Mouse (Mus musculus): Measurements from ENCODE around the gene Mrln. TPM values are rescaled to one million over a fixed set of nuclear protein-coding genes. Genes with fewer than 3 reads are reported as not detected.
A peak's percentile ranks its signal among the peaks of the same experiment; 100 is the strongest.

The Mrln gene
- 23.9 and 30.1 TPM in 2 replicates for polyA plus RNA-seq (2015; fragmentation: Nextera tagmentation; extraction: Ambion mirVana)

GRCm38 (mm10) chr10:70204505-70205399 lies at the start of gene Mrln:
Gene Mrln (plus strand): TSS chr10:70204664.
- no peaks in the 10 kb centered on the region for H3K27me3 ChIP-seq
- H3K4me2 ChIP-seq (replicated peaks): 0 out of 2 replicates have a peak within 1 kb of the TSS, but pooled peaks have one; percentile 17
- 42% methylated on average over 17 of the region's 17 CpGs for WGBS
- H3K4me1 ChIP-seq: 0 out of 2 replicates have a peak, but pooled peaks cover 7% of the 10 kb centered on the region
- peak; percentile 16; the same call in 1 of the 2 replicates for ATAC-seq (ENCODE audit: insufficient number of reproducible peaks, low FRiP score, low TSS enrichment, low read depth)
- no peaks in the 10 kb centered on the region for H3K9me3 ChIP-seq (replicated peaks)
- H3K9ac ChIP-seq: no peak within 1 kb of the TSS
- H3K27ac ChIP-seq (replicated peaks): peak within 1 kb of the TSS; percentile 71
- H3K36me3 ChIP-seq: no peaks in the 10 kb centered on the region
- H3K4me3 ChIP-seq (replicated peaks): 0 out of 2 replicates have a peak within 1 kb of the TSS, but pooled peaks have one; percentile 4

GRCm38 (mm10) chr10:70156431-70157165 lies 47.9 kb upstream of the Mrln start:
- Histone ChIP-seq H3K27me3 (no peaks in the 10 kb centered on the region), H3K36me3 (peaks cover 29% of the 10 kb centered on the region), H3K9ac (no peak overlapping the region), H3K4me1 (peaks cover 11% of the 10 kb centered on the region), H3K27ac (replicated peaks) (no peak overlapping the region), H3K4me2 (replicated peaks) (no peak overlapping the region), H3K9me3 (replicated peaks) (no peaks in the 10 kb centered on the region), H3K4me3 (replicated peaks) (no peak overlapping the region)
- WGBS: 75% methylated on average over 3 of the region's 3 CpGs
- no peak for ATAC-seq (ENCODE audit: insufficient number of reproducible peaks, low FRiP score, low TSS enrichment, low read depth)

- Histone ChIP-seq H3K4me3 (replicated peaks) (no peak overlapping the region), H3K36me3 (peaks cover 25% of the 10 kb centered on the region), H3K27ac (replicated peaks) (no peak overlapping the region), H3K4me1 (peaks cover 8% of the 10 kb centered on the region), H3K4me2 (replicated peaks) (no peak overlapping the region), H3K9ac (no peak overlapping the region), H3K27me3 (no peaks in the 10 kb centered on the region), H3K9me3 (replicated peaks) (no peaks in the 10 kb centered on the region)
- ATAC-seq (ENCODE audit: insufficient number of reproducible peaks, low FRiP score, low TSS enrichment, low read depth): no peak
- 74% methylated on average over 12 of the region's 12 CpGs for WGBS
Measured at GRCm38 (mm10) chr10:70159651-70160320, 44.7 kb upstream of the Mrln start.

- Histone ChIP-seq H3K4me2 (replicated peaks) (no peak overlapping the region), H3K27ac (replicated peaks) (no peak overlapping the region), H3K9ac (no peak overlapping the region), H3K9me3 (replicated peaks) (no peaks in the 10 kb centered on the region), H3K36me3 (peaks cover 16% of the 10 kb centered on the region; the same call in 1 of the 2 replicates), H3K27me3 (no peaks in the 10 kb centered on the region), H3K4me3 (replicated peaks) (no peak overlapping the region), H3K4me1 (peaks cover 11% of the 10 kb centered on the region)
- ATAC-seq (ENCODE audit: insufficient number of reproducible peaks, low FRiP score, low TSS enrichment, low read depth): no peak
- WGBS: 89% methylated on average over 12 of the region's 12 CpGs
Measured at GRCm38 (mm10) chr10:70160811-70161210, 43.7 kb upstream of the Mrln start.

- Histone ChIP-seq H3K9ac (no peak overlapping the region), H3K4me2 (replicated peaks) (no peak overlapping the region), H3K4me3 (replicated peaks) (no peak overlapping the region), H3K36me3 (peaks cover 9% of the 10 kb centered on the region; the same call in 1 of the 2 replicates), H3K27me3 (no peaks in the 10 kb centered on the region), H3K9me3 (replicated peaks) (no peaks in the 10 kb centered on the region), H3K4me1 (peaks cover 11% of the 10 kb centered on the region), H3K27ac (replicated peaks) (no peak overlapping the region)
- 78% methylated on average over 14 of the region's 14 CpGs for WGBS
- no peak for ATAC-seq (ENCODE audit: insufficient number of reproducible peaks, low FRiP score, low TSS enrichment, low read depth)
Measured at GRCm38 (mm10) chr10:70161504-70161903, 43.0 kb upstream of the Mrln start.

- Histone ChIP-seq H3K4me1 (peaks cover 17% of the 10 kb centered on the region), H3K4me3 (replicated peaks) (no peak overlapping the region), H3K4me2 (replicated peaks) (no peak overlapping the region), H3K9me3 (replicated peaks) (no peaks in the 10 kb centered on the region), H3K36me3 (peaks cover 8% of the 10 kb centered on the region; the same call in 1 of the 2 replicates), H3K9ac (no peak overlapping the region), H3K27ac (replicated peaks) (no peak overlapping the region), H3K27me3 (no peaks in the 10 kb centered on the region)
- WGBS: 16% methylated on average over 5 of the region's 5 CpGs
- ATAC-seq (ENCODE audit: insufficient number of reproducible peaks, low FRiP score, low TSS enrichment, low read depth): no peak
Measured at GRCm38 (mm10) chr10:70163681-70164080, 40.8 kb upstream of the Mrln start.

GRCm38 (mm10) chr10:70165877-70166276 lies 38.6 kb upstream of the Mrln start:
- no peak for ATAC-seq (ENCODE audit: insufficient number of reproducible peaks, low FRiP score, low TSS enrichment, low read depth)
- Histone ChIP-seq H3K36me3 (peaks cover 17% of the 10 kb centered on the region; the same call in 1 of the 2 replicates), H3K4me2 (replicated peaks) (no peak overlapping the region)

GRCm38 (mm10) chr10:70166427-70166826 lies 38.0 kb upstream of the Mrln start:
- no peak overlapping the region for H3K4me2 ChIP-seq (replicated peaks)
- no peaks in the 10 kb centered on the region for H3K27me3 ChIP-seq
- H3K36me3 ChIP-seq: peaks cover 22% of the 10 kb centered on the region; the same call in 1 of the 2 replicates
- no peak overlapping the region for H3K27ac ChIP-seq (replicated peaks)
- no peaks in the 10 kb centered on the region for H3K9me3 ChIP-seq (replicated peaks)
- ATAC-seq (ENCODE audit: insufficient number of reproducible peaks, low FRiP score, low TSS enrichment, low read depth): no peak
- no peak overlapping the region for H3K4me3 ChIP-seq (replicated peaks)
- peaks cover 22% of the 10 kb centered on the region for H3K4me1 ChIP-seq
- no peak overlapping the region for H3K9ac ChIP-seq
- 96% methylated on average over 5 of the region's 5 CpGs for WGBS

More at GRCm38 (mm10) chr10:70165877-70166276, 38.6 kb upstream of the Mrln start:
- no peak overlapping the region for H3K4me3 ChIP-seq (replicated peaks)
- H3K27me3 ChIP-seq: no peaks in the 10 kb centered on the region
- no peak overlapping the region for H3K9ac ChIP-seq
- no peak overlapping the region for H3K27ac ChIP-seq (replicated peaks)
- H3K9me3 ChIP-seq (replicated peaks): no peaks in the 10 kb centered on the region
- 66% methylated on average over 6 of the region's 6 CpGs for WGBS
- peaks cover 22% of the 10 kb centered on the region for H3K4me1 ChIP-seq

GRCm38 (mm10) chr10:70167625-70168024 lies 36.8 kb upstream of the Mrln start:
- no peak overlapping the region for H3K4me3 ChIP-seq (replicated peaks)
- no peak overlapping the region for H3K9ac ChIP-seq
- no peak for ATAC-seq (ENCODE audit: insufficient number of reproducible peaks, low FRiP score, low TSS enrichment, low read depth)
- H3K36me3 ChIP-seq: peaks cover 28% of the 10 kb centered on the region; the same call in 1 of the 2 replicates
- 69% methylated on average over 11 of the region's 11 CpGs for WGBS
- H3K4me2 ChIP-seq (replicated peaks): no peak overlapping the region
- no peaks in the 10 kb centered on the region for H3K27me3 ChIP-seq
- H3K27ac ChIP-seq (replicated peaks): no peak overlapping the region
- H3K9me3 ChIP-seq (replicated peaks): no peaks in the 10 kb centered on the region
- peaks cover 22% of the 10 kb centered on the region for H3K4me1 ChIP-seq

GRCm38 (mm10) chr10:70168396-70168795 lies 36.1 kb upstream of the Mrln start:
- Histone ChIP-seq H3K4me3 (replicated peaks) (no peak overlapping the region), H3K27ac (replicated peaks) (no peak overlapping the region), H3K9ac (no peak overlapping the region), H3K4me1 (peaks cover 21% of the 10 kb centered on the region), H3K27me3 (no peaks in the 10 kb centered on the region), H3K9me3 (replicated peaks) (no peaks in the 10 kb centered on the region), H3K36me3 (peaks cover 28% of the 10 kb centered on the region; the same call in 1 of the 2 replicates), H3K4me2 (replicated peaks) (no peak overlapping the region)
- ATAC-seq (ENCODE audit: insufficient number of reproducible peaks, low FRiP score, low TSS enrichment, low read depth): no peak
- WGBS: 63% methylated on average over 13 of the region's 13 CpGs

Data from embryonic facial prominence, embryonic 15.5 days (tissue).